Mouse (Mus musculus) thymus, postnatal 25 days (tissue): Measurements from ENCODE around the gene Tnrc6a.

Experiments used
- DNase-seq: peaks from one replicate; pipeline ENCODE4 v3.0.0; 2022

Tnrc6a gene

DNA sequence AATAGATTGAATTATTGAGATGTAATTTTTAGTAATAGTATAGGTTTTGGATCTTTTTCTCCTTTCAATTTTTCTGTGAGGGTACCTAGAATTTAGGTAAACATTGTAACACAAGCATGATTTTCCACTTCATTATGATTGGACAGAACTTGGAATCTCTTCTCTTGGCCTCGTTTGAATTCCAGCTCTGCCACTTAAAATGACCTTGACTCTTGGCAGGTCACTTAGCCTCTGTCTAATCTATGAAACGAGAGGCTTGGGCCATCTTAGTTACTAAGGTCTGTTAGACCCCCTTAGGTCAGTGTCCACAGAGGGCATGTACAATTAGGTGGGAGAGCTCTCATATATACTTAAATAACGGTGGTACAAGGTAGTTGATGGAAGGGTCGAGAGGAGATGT, 2.4 kb downstream of the Tnrc6a start:
- no peak for DNase-seq

DNA sequence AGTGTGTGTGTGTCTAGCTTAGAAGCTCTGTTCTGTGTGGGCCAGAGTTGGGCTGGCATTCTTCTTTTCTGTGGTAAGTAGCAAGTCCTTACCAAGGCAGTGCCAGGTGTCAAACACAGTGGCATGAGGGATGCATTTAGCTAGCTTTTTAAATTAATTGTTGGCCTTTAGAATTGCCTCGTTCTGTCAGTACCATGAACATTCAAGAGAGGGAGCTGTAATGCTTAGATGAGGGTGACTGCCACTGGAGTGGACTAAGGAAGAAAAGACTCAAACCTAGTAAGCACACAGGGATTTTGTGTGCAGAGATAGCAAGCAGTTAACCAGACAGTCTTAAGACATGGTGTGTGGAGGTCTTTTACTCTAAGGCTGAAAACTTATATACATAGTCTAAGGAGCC, 3.6 kb downstream of the Tnrc6a start:
- no peak for DNase-seq

DNA sequence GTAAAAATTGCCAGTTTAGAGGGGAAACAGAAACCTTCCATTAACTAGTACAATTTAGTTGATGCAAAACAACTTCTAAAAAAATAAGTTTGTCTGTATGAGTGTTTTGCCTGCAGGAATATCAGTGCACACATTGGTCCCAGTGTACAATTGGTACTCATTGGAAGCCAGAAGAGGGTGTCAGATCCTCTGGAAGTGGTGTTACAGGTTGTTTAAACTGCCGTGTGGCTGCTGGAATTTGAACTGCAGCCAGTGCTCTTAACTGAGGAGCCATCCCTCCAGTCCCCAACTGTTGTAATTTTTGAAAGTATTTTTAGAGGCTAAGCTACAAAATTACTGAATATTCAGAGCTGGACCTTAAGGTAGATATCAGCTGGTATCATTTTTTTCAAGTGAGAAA, 4.3 kb downstream of the Tnrc6a start:
- no peak for DNase-seq

DNA sequence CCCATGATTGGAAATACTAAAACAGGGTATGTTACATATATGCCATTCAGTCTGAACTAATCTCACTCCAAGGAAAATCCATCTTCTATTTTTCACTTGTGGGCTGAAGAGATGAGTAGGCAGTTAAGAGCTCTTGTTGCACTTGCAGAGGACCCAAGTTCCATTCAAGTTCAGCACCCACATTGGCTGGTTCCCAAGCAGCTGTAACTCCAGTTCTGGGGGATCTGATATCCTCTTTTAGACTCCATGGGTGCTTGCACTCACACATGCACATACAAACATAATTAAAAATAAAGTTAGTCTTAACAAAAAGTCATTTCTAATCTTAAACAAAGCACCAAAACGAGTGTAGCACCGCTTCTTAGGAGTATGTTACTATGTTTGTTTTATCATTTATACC, 5.4 kb downstream of the Tnrc6a start:
- DNase-seq = no peak

DNA sequence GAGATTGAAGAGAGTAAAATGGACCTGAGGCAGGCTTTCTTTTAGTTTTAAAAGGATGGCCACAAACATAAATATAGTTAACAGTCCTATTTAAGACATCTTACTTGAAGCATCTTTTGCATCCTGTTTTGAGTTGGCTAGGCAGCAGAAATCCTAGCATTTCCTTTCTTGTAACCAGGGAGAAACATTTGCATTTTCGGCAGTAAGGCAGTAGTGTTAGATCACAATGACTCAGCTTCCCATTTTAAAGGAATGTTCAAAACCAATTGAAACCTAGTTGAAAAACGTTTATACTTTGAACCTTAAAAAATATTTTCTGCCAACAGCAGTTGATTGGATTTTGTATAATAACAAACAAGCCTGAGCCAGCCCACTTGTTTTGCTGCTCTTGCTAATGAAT, 6.5 kb downstream of the Tnrc6a start:
- no peak for DNase-seq

DNA sequence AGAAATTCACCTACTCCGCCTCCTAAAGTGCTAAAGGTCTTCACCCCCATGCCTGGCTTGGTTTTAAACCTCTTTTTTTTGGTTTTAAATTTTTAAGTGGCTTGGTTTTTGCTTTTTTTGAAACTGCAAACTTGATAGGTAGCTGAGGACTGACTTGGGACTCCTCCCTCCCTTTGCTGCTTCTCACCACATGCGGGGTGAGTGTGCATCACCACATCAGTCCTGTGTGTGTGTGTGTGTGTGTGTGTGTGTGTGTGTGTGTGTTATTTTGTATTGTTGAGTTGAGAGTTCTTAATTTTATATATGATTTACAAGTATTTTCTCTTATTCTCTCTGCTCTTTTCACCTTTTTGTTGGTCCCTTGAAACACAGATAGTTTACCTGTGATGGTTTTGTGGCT, 8.7 kb downstream of the Tnrc6a start:
- DNase-seq = no peak

DNA sequence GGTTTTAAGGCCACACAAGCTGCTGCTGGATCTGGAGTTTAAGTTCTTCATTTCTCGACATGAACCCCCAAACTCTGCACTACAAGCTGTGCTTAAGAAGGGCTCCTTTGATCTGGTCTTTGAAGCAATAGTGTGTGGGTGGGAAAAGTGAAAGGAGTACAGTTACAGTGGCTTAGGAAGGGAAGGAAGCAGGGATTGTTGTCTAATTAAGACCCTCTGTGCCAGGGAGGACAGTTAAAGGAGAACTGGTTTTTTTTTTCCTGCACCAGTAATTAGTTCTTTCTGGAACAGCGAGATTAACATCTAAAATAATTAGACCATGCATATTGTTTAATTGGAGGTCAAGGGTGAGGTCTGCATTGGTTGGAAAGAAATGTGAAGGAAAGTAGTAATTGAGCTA, 11.2 kb downstream of the Tnrc6a start:
- DNase-seq = peak; percentile 12

DNA sequence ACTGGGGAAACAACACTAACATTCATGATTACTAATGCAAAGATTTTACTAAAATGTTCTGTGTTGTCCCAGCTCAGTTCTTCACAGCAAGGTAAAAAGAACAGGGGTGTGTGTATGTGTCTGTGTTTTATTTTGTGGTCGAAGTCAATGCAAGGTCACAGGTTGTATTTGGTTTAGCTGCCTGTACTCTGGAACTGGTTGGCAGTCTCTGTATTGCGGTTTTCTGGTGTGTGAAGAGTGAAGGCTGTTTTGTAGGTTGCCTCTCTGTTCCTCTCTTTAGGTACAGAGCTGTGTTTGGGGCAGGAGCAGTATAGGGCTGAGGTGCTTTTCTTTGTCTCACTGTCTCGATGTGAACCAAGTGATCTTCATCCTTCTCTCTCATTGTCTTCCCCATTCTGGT, 12.0 kb downstream of the Tnrc6a start:
- peak; percentile 12 for DNase-seq

DNA sequence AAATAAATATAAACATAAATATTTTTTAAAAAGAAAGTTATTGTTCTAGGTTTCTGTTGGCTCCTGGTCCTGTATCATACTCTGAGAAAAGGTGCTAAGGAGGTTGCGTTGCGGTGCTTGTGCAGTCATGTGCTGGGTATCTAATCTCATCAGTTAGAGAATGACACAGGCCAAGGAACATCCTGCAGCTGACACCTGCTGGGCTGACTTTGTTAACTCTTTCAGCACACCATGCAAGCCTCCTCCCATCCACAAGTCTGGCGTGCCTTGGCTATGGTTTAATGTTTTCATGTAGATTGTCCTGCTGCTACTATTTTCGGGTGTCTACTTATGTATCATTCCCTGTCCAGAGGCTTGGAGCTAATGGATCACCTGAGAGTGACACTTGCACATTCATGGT, 14.3 kb downstream of the Tnrc6a start:
- DNase-seq = peak; percentile 38

DNA sequence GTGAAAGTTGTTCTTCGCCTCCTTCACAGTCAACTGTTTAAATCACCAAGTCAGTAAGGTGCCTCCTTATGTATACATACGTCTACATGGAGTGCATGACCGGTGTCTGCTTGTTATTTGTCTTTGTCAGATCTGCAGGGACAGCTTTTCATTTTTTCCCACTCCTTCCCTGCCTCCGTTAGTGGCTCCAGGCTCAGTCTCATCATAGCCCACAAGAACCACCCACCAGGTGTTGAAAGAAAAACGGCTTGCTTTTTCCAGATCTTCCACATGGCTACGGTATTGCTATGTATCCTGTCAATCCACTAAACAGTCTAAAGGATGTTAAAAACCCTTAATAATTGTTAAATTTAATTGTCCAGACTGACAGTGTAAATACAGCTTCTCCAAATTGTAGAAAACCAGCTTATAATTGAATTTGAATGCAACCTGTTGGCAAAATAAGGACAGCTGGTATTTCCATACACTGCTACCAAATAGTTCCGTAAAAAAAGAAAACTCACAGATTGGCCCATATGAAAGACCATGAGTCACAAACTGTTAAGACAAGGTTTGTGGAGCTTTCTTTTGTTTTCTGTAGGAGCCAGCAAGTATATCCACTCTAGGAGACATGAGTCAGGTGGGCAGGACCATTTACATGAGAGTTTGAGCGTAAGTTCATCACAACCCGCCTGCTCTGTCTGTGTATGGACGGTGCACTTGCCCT, 22.6 kb downstream of the Tnrc6a start:
- no peak for DNase-seq

DNA sequence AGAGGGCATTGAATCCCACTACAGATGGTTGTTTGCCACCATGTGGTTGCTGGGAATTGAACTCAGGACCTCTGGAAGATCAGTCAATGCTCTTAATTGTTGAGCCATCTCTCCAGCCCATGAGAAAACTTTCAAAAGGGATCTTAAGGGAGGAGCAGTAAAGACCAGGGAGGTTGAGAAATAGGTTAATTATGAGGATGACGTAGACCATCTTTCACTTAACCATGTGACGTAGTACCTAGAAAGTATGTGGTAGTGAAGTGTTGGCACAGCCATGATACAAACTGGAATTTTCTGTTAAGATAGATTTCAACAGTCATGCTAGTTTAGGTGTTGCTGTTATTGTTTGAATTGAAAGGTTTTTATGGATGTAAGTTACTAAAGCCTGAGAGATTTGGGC, 24.1 kb downstream of the Tnrc6a start:
- DNase-seq = no peak

DNA sequence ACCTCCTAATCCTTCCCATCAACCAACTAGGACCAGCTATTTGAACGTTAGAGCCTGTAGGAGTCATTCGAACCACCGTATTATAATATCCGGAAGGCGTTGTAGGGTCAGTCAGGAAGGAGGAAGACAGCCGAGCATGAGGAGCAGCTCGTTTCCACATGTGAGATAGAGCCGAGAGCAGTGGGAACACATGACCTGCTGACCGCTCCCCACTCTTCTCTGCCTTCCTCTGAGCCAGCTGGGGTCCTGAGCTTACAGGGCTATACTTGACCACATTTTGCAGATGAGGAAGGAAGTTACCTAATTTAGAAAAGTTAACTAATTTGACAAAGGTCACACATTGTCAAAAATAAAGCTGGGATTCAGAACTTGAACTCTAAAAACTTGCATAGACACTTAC, 25.2 kb downstream of the Tnrc6a start:
- DNase-seq = no peak

DNA sequence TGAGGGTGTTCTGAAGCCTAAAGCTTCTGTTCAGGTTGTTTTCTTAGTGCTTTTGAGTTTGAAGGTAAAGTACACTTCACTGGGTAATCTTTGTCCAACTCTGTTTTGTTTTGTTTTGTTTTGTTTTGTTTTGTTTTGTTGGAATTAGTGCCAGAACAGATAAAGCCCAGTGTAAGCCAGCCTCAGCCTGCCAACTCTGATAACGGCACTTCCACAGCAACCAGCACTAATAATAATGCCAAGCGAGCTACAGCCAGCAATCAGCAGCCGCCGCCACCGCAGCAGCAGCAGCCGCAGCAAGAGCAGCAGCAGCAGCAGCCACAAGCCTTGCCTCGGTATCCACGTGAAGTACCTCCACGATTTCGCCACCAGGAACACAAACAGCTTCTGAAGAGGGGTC, 38.7 kb downstream of the Tnrc6a start:
- no peak for DNase-seq

DNA sequence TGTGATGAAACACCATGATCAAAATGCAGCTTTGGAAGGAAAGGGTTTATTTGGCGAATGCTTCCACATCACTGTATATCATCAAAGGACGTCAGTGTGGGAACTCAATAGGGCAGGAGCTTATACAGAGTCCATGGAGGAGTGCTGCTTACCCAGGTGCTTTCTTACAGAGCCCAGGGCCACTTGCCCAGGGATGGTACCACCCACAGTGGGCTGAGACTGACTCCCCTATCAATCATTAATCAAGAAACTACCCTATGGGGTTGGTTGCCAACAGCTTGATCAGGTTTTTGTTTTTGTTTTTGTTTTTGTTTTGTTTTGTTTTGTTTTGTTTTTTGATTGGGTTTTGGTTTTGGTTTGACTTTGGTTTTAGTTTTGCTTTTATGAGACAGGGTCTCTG, 43.8 kb downstream of the Tnrc6a start:
- DNase-seq = no peak

DNA sequence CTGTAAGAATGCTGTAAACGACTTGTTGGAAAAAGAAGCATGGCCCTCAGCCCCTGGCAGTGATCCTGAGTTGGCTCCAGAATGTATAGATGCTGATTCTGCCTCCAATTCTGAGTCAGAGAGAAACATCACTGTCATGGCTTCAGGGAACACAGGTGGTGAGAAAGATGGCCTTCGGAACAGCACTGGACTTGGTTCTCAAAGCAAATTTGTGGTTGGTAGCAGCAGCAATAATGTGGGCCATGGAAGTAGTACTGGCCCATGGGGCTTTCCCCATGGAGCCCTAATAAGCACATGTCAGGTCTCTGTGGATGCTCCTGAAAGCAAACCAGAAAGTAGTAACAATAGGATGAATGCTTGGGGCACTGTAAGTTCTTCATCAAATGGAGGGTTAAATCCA, 45.9 kb downstream of the Tnrc6a start:
- no peak for DNase-seq

DNA sequence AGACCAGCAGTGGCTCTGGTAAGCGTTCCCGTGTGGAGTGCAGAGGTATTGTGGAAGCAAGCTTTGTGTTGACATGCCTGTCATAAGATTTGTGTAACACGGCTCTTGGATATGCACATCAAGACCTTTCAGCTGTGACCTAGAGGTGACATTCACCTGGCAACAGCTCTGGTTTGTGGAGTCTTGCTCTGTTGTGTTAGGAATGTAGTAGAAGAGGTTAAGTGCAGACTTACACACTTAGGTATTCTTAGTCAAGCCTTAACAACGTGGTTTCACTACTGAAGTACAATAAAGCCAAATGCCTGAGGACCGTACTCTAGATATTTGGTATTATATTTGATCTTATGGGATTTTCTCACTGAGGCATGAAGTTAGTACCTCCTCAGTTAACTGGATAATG, 48.4 kb downstream of the Tnrc6a start:
- no peak for DNase-seq

DNA sequence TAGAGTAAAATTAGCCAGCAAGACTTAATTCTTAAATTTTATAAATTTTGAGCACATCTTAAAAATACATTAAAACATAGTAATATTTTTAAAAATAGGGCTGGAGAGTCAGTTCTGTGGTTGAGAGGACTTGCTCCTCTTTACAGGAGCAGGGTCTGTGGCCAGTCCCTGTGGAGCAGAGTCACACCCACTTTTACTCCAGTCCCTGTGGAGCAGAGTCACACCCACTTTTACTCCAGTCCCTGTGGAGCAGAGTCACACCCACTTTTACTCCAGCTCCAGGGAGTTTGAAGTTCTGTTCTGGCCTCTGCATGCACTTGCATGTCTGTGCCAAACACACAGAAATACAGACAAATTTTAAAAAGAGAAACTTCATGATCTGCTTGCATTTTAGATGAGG, 53.5 kb downstream of the Tnrc6a start:
- DNase-seq = no peak

DNA sequence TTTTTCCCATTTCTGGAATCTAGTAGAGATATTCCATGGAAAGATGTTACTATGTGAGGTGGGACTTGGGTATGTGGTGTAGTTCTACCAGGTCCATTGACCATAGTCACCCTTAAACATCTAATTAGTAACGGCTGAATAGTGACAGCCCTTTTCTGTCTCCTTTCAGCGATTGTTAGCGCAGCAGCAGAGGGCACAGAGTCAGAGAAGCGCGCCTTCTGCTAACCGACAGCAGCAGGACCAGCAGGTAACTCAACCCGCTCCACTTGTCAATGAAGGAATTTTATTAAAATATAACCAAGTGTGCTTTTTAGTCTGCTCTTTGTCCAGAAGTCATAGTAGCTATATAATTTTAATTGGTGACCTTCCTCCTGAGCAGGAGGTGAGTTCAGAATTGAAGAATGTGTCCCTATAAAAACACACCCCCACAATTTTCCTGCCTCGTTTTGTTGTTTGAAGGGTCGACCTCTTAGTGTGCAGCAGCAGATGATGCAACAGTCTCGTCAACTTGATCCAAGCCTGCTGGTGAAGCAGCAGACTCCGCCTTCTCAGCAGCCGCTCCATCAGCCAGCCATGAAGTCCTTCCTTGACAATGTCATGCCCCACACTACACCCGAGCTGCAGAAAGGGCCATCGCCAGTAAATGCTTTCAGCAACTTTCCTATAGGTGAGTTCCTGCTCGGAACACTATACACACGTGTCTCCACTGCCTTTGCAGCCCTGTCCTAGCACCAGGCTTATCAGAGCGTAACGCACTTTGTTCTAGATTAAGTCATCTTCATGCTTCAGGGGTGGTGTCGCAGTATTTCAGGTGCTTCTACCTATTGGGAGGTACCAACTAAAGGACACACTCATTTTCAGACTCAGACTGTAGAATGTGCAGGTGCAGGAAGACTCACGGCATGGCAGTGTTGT, 58.4 kb downstream of the Tnrc6a start:
- no peak for DNase-seq

DNA sequence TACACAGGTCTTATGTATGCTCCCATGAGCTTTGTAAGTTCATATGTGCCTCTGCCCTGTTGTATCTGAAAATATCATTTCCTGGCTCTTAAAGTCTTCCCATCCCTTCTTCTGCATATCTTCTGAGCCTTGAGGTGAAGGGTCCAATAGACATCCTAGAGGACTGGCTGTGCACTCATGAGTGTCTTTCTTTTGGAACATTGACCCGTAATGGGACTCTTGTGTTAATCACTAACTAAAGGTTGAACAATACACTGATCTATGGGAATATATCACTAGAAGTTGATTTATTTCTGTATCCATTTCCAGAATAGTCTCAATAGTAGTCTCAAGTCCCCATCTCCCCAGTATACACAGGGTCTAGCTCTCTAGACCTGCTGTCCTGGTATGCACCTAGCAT, 61.2 kb downstream of the Tnrc6a start:
- no peak for DNase-seq

DNA sequence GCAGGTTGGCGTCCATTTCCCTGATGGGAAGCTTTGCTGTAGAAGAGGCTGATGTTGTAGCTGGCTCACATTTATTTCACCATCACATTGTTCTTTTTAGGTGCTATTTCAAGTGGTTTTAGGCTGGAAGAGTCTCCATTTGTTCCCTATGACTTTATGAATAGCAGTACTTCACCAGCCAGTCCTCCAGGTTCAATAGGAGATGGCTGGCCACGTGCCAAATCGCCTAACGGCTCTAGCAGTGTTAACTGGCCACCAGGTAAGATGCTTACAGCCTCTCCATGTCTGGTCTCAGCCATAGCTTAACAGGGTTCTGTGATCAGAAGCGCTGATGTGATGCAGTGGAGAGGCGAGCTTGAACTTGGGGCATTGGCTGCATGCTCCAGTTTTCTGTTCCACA, 62.8 kb downstream of the Tnrc6a start:
- DNase-seq = no peak

DNA sequence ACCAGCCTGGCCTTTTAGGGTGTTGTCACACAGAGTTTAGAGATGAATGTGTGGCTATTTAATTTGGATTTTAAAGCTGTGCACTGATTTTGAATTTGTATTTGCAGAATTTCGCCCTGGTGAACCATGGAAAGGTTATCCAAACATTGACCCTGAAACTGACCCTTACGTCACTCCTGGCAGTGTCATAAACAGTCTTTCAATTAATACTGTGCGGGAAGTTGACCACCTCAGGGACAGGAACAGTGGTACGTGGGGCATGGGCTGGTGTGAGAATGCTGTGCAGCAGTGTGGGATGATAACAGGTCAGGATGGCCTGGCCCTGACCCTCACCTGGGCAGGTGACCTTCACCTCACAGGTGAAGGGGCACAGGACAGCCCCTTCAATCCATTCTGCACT, 63.6 kb downstream of the Tnrc6a start:
- DNase-seq = no peak

DNA sequence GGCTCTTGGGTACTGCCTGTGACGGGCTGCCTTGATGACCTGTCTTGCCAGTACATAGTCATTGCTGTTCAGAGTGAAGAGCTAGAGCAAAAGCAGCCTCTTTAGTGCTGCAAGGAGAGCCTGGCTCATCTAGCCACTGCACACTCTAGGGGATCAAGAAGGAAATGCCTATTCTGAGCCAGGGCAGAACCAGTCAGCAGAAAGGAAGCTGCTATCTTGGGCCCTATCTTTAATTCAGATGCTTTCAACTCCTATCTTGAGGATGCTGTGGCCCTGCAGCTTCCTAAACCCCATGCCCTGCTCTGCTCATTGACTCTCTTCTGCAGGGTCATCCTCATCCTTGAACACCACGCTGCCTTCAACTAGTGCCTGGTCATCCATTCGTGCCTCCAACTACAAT, 64.8 kb downstream of the Tnrc6a start:
- DNase-seq = no peak

DNA sequence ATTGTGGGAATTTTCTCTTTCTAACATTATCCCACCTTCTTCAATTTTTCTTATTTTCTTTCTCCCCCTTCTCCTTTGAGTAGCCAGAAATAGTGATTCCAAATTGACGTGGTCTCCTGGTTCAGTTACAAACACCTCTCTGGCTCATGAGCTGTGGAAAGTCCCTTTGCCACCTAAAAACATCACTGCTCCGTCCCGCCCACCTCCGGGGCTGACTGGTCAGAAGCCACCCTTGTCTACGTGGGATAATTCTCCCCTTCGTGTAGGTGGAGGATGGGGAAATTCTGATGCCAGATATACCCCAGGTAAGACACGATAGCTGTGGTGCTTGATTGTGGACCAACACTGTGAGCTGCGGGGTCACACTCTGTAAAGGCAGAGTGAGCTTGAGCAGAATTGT, 66.1 kb downstream of the Tnrc6a start:
- no peak for DNase-seq

DNA sequence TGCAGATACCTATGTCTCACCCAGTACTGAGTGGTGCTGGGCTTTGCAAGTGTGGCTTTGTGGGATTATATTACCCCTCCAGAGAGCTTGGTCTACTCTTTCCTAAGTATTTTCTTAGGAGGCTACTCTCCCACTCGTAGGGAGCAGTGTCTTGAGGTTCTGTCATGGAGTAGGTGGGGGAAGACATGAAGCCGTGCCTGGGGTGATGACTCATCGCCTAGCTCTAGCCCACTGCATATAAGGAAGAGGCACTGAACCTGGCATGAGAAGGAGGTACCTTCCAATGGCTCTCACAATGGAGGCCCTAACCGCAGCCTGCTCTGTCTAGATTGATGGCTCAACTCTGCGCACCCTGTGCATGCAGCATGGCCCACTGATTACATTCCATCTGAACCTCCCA, 68.0 kb downstream of the Tnrc6a start:
- DNase-seq = no peak

DNA sequence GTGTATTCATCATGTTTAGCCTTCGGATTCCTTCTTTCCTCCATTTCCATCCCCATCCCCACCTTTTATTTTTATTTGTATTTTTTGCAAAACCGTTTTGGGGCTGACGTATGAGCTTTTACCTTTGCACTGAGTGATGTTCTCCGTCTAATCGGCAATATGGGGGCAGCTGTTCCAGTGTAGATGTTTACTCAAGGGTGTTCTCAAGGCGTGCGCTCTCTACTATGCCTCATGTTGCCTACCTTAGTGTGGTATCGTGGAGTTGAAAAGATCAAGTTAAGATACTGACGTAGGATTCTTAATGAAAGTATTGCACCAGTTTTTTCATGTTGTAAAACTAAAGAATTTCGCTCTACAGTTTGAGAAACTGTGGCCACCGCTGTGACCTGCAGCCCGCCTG, 69.5 kb downstream of the Tnrc6a start:
- DNase-seq = no peak
